Mouse (Mus musculus) macrophage (primary cell): ENCODE results near the gene Sh2d1b2. TPM values are rescaled to one million over a fixed set of nuclear protein-coding genes. Genes with fewer than 3 reads are reported as not detected.
"Not testable (repeated sequence)": the region's sequence is repeated elsewhere in the genome, so short reads cannot be mapped to it uniquely, and the experiment has no call there.

ENCODE experiments used
- H3K27ac ChIP-seq: fragments of 350-480 bp; formaldehyde crosslinking; 2 replicates; pipeline ENCODE4 v1.9.0; 2021
- H3K36me3 ChIP-seq: fragments of 350-480 bp; formaldehyde crosslinking; 2 replicates; pipeline ENCODE4 v1.9.0; 2021; ENCODE audit errors: inconsistent target
- H3K4me3 ChIP-seq: fragments of 350-480 bp; formaldehyde crosslinking; 2 replicates; pipeline ENCODE4 v1.9.0; 2021; ENCODE audit errors: inconsistent target
- H3K79me2 ChIP-seq: fragments of 350-480 bp; formaldehyde crosslinking; 2 replicates; pipeline ENCODE4 v1.9.0; 2021; ENCODE audit errors: inconsistent target
- WGBS: methylation state at CpG from one replicate; pipeline ENCODE4 v1.1.7; 2026; ENCODE audit warnings: inconsistent platforms; ENCODE audit not compliant: missing documents; 5-methylcytosine and 5-hydroxymethylcytosine counted together
- polyA plus RNA-seq: library from polyadenylated mRNA; stranded (reverse); fragments of 250-400 nt; gene quantifications from 3 replicates; pipeline ENCODE4 v1.2.4, GENCODE M21; 2018; ENCODE audit warnings: inconsistent platforms
- total RNA-seq, 78 experiments: library from RNA; depleted of rRNA; stranded (reverse); fragments of 250-400 nt; gene quantifications; 1 replicate in 9 of 78; 2 replicates in 24 of 78; 3 replicates in 43 of 78; 4 replicates in 2 of 78; pipeline ENCODE4 v1.2.4; 2018; ENCODE audit warnings: inconsistent platforms in 56 of 78

Sh2d1b2 gene
- not detected for total RNA-seq (2018; cell fraction: chromatin; rRNA removed)
- not detected for total RNA-seq (2018; cell fraction: cytosol; rRNA removed)
- not detected for total RNA-seq (2018; cell fraction: nucleus; rRNA removed)
- not detected in 3 replicates for polyA plus RNA-seq

- not testable (repeated sequence) for H3K4me3 ChIP-seq, H3K79me2 ChIP-seq, H3K27ac ChIP-seq, H3K36me3 ChIP-seq
- WGBS: 69% methylated on average over 4 of the region's 6 CpGs
Observed at GRCm38 (mm10) chr1:170232688-170233087, at the start of gene Sh2d1b2. Sh2d1b2 (plus strand) TSS chr1:170232749.

GRCm38 (mm10) chr1:170185137-170185536, 47.4 kb upstream of the Sh2d1b2 start:
- H3K36me3 ChIP-seq: no peaks in the 10 kb centered on the region
- no peaks in the 10 kb centered on the region for H3K79me2 ChIP-seq
- 41% methylated on average over 3 of the region's 3 CpGs for WGBS
- no peak overlapping the region for H3K4me3 ChIP-seq
- no peak overlapping the region for H3K27ac ChIP-seq

- H3K79me2 ChIP-seq: no peaks in the 10 kb centered on the region
- no peak overlapping the region for H3K27ac ChIP-seq
- 86% methylated on average over 5 of the region's 5 CpGs for WGBS
- no peak overlapping the region for H3K4me3 ChIP-seq
- no peaks in the 10 kb centered on the region for H3K36me3 ChIP-seq
Observed at GRCm38 (mm10) chr1:170186531-170186930, 46.0 kb upstream of the Sh2d1b2 start.

DNA sequence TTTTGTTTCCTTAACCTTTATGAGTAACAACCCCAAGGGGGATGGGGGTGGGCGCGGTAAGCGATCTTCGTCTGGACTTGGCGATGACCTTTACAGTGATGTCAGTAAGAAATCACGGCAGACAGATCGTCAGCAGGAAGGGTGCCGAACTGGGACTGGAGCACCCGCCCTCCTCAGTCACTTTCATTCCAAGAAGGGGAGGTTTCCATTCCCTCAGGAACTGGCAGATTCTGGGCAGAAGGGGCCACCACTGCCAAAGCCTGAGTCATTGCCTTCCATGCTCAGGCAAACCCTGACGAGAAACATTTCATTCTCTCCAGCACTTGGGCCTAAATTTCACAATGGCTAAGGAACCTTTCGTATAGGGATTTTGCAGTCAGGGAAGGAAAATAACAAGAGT, 43.9 kb upstream of the Sh2d1b2 start:
- 92% methylated on average over 11 of the region's 11 CpGs for WGBS
- H3K79me2 ChIP-seq: no peaks in the 10 kb centered on the region
- peaks cover 10% of the 10 kb centered on the region for H3K36me3 ChIP-seq
- no peak overlapping the region for H3K4me3 ChIP-seq
- no peak overlapping the region for H3K27ac ChIP-seq

DNA sequence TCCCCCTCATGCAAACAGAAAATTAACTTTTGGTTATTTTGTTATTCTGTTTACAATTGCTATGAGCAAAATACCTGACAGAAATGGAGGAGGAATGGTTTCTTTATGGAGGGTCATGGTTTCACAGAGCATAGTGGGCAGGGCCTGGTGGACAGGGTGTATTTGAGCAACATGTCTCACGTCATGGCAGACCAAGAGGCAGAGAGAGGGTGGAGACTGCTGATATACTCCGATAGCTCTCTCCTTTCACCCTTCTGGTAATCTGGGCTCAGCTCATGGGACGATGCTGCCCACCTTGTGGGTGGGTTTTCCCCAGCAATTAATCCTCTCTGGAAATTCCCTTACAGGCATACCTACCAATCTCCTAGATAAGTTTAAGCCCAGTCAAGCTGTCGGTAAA, 42.3 kb upstream of the Sh2d1b2 start:
- H3K36me3 ChIP-seq: peaks cover 26% of the 10 kb centered on the region
- no peak overlapping the region for H3K4me3 ChIP-seq
- no peak overlapping the region for H3K27ac ChIP-seq
- no peaks in the 10 kb centered on the region for H3K79me2 ChIP-seq
- WGBS: 91% methylated on average over 4 of the region's 4 CpGs

DNA sequence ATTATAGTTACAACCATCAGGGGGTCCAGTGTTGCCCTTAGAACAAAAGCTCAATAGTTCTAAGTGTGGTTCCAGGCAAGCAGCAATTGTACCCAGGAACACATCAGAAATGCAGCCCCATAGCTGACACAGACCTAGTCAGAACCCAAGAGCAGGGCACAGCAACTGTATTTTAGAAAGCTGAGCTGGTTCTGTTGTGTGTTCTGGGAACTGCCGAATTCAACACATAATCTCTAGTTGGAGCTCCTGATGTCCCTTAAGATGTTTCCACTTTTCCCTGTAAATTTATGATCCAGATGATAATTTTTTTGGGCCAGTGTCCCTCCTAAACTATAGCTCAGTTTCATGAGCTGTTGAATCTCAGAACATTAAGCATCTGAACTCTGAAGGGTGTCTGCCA, 40.6 kb upstream of the Sh2d1b2 start:
- Histone ChIP-seq H3K79me2 (no peaks in the 10 kb centered on the region), H3K4me3 (no peak overlapping the region), H3K36me3 (peaks cover 42% of the 10 kb centered on the region), H3K27ac (no peak overlapping the region)
- WGBS: 100% methylated on average over 1 of the region's 1 CpGs

- no peak overlapping the region for H3K27ac ChIP-seq
- H3K79me2 ChIP-seq: no peaks in the 10 kb centered on the region
- peaks cover 83% of the 10 kb centered on the region for H3K36me3 ChIP-seq
- WGBS: 96% methylated on average over 8 of the region's 8 CpGs
- no peak overlapping the region for H3K4me3 ChIP-seq
Observed at GRCm38 (mm10) chr1:170196211-170196610, 36.3 kb upstream of the Sh2d1b2 start.

GRCm38 (mm10) chr1:170200379-170200778, 32.2 kb upstream of the Sh2d1b2 start:
- Histone ChIP-seq H3K4me3 (no peak overlapping the region), H3K79me2 (no peaks in the 10 kb centered on the region), H3K36me3 (peaks cover 75% of the 10 kb centered on the region), H3K27ac (no peak overlapping the region)
- 92% methylated on average over 3 of the region's 3 CpGs for WGBS

DNA sequence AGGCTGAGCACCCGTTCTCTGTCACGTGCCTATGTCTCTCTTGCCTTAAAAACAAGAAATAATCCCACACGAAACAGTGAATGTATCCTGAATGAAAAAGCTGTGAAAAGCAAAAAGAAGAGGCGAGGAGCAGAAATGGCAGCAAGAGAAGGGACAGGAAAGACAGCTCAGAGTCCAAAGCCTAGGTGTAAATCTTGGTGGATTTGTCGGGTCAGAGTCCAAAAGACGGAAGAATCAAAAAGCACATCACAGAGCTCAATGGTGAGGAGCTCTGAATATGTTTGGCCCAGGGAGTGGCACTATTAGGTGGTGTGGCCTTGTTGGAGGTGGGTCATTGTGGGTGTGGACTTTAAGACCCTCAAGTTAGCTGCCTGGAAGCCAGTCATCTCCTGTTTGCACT, 26.2 kb upstream of the Sh2d1b2 start:
- Histone ChIP-seq H3K36me3 (peaks cover 70% of the 10 kb centered on the region), H3K27ac (no peak overlapping the region), H3K4me3 (no peak overlapping the region), H3K79me2 (peaks cover 36% of the 10 kb centered on the region)
- WGBS: 100% methylated on average over 6 of the region's 6 CpGs

DNA sequence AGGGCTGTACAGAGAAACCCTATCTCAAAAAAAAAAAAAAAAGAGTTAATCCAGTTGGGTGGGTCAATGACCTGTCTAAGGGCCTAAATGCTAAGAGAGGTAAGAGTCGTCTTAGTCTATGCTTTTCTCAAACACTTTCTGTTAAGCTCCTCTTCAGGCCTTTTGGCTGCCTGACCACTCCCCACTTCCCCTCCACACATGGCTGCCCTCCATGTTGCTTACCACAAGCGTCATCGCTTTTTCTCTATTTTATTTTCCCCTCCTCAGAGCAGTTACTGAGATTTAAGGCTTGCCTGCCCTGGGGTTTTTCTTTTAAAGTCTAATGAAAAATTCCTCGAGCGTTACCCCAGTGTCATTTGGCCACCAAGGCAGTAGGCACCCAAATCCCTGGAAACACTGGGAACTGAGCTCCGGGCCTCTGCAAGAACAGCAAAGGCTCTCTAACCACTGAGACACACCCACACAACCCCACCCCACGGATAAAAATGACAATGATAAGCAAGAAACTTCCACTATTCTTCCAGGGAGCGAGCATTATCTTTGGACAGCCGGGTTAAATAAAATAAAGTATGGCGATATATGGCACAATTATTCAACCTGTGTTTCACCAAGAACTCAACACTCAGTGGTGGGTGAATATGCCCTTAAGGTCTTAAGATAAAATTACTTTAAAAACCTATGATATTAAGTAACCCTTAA, 19.2 kb upstream of the Sh2d1b2 start:
- peaks cover 71% of the 10 kb centered on the region for H3K79me2 ChIP-seq
- H3K4me3 ChIP-seq: no peak overlapping the region

DNA sequence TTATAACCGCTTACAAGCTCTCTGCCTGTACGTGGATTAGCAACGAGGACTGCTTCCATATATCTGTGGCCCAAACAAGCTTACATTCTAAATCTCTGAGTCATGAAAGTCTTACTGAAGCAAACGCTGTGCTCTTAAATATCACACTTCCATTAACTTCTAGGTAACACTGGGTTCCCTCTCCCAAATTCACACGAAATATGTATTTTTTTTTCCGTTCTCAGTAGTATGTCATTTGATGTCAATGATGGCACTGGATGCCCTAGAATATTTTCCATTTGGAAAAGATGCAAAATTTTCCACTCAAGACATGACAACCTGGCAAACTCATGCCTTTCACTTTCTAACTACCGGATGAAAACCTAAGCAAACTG, 18.2 kb upstream of the Sh2d1b2 start:
- H3K27ac ChIP-seq: peak overlapping the region; percentile 34; the same call in 1 of the 2 replicates

More for the DNA sequence above, 19.2 kb upstream of the Sh2d1b2 start:
- Histone ChIP-seq H3K36me3 (peaks cover 22% of the 10 kb centered on the region), H3K27ac (no peak overlapping the region)
- 83% methylated on average over 10 of the region's 10 CpGs for WGBS

GRCm38 (mm10) chr1:170214757-170215522, 17.6 kb upstream of the Sh2d1b2 start, which contains the start of gene Uhmk1:
Uhmk1 (minus strand) TSS chr1:170215397.
- Histone ChIP-seq H3K36me3 (peaks cover 9% of the 10 kb centered on the region; the same call in 1 of the 2 replicates), H3K79me2 (peaks cover 55% of the 10 kb centered on the region), H3K4me3 (peak within 1 kb of the TSS; percentile 91), H3K27ac (peak within 1 kb of the TSS; percentile 34; the same call in 1 of the 2 replicates)
- WGBS: under 1% methylated on average over 59 of the region's 70 CpGs

More for the DNA sequence above, 18.2 kb upstream of the Sh2d1b2 start:
- Histone ChIP-seq H3K36me3 (peaks cover 12% of the 10 kb centered on the region; the same call in 1 of the 2 replicates), H3K4me3 (peak overlapping the region; percentile 91), H3K79me2 (peaks cover 61% of the 10 kb centered on the region)
- WGBS: 19% methylated on average over 7 of the region's 7 CpGs

DNA sequence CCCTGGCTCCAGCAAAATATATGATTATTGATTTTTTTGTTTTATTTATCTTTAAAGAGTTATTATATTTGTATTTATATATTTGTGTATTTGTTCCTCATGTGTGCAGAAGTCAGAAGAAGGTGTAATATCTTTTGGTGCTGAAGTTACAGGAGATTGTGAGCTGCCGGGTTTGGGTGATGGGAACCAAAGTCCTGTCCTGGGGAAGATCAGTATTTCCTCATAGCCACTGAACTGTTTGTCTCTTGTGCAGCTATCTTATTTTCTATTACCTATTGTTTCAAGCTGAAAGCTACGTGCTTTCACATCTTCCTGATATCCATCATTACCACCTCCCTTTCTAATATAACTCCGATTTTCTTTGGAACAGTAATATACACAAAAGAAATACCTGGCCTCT, 17.0 kb upstream of the Sh2d1b2 start:
- no peak overlapping the region for H3K27ac ChIP-seq
- H3K4me3 ChIP-seq: peak overlapping the region; percentile 28
- 81% methylated on average over 3 of the region's 3 CpGs for whole genome bisulfite sequencing
- peaks cover 48% of the 10 kb centered on the region for H3K79me2 ChIP-seq
- peaks cover 4% of the 10 kb centered on the region; the same call in 1 of the 2 replicates for H3K36me3 ChIP-seq

DNA sequence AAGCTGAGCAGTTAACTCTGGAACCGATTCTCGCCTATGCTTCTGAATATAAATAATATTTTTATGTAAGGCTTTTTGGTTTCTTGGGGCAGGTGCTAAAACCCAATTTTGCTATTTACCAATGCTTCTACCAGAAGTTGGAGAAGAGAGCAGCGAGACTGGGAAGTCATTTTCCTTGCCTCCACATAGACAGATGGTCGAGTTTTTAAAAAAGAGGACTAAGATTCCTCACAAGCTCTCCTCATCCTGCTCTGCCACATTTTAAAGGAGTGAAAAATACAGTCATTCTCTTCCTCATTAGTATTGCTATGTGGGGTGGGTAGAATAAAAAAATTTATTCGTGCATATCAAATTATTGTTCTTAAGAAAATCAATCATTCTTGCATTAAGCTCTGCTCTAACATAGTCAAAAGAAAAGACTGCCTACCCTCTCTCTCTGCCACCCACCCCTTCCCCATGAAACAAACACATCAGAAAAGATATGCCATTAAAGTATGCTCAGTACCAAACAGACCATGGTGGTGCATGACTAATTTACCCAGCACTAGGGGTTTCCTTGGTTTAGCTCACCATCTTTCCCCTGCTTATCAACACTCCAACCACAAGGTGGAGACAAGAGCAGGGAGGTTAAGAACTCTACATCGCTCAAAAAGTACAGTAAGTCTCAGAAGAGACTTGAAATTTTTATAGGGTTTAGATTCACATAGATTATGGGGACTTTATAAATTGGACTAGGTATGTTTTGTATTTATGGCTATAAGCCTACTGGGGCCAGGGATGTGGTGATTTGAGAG, 14.3 kb upstream of the Sh2d1b2 start:
- H3K27ac ChIP-seq: no peak overlapping the region
- H3K4me3 ChIP-seq: no peak overlapping the region
- H3K36me3 ChIP-seq: no peaks in the 10 kb centered on the region
- peaks cover 21% of the 10 kb centered on the region for H3K79me2 ChIP-seq
- WGBS: 84% methylated on average over 6 of the region's 6 CpGs
